Mouse (Mus musculus): ENCODE results near the gene Pikfyve.
A peak's percentile ranks its signal among the peaks of the same experiment; 100 is the strongest.

The Pikfyve gene

DNA sequence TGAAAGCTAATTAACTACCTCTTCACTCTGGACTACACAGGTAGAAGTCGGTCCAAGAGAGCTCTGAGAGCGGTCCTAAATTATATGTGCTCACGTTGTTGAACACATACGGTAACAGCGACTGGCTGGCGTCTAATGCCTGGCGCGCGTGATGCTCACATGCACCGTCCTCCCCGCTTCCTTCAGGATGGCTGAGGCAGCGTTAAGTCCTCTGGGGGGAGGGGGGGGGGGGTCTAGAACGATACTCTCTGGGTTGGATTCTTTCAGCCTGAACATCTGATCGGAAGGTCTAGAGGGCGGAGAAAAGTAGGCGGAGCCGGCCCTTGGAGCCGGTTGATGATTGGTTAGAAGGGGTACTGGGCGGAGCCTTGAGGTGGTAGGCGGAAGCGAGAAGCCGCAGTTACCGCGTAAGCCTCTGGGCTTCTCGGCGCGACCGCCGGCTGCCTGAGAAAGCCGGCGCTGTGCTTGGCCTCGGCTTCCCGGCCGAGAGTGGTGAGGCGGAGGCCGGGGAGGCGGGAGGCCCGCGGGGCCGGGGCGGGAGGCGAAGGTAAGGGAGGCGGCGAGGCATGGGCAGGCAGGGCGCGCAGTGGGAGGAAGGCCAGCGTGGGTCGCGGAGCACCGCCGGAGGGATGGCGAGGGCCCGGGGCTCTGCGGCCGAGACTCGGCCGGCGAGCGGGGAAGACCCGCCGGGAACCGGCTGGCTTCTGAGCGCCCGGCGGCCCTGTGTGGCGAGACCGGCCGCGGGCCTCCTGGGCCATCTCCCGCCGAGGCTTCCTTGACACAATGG, at the start of gene Pikfyve, which contains the start of gene Idh1:
Pikfyve (plus strand) TSS at position 397 of the 787 bp plus-strand sequence.
Idh1 (minus strand) TSS at position 214 of the 787 bp plus-strand sequence.
- peak; percentile 97 for DNase-seq (ENCODE audit: extremely low spot score, low read depth, low spot score)

DNA sequence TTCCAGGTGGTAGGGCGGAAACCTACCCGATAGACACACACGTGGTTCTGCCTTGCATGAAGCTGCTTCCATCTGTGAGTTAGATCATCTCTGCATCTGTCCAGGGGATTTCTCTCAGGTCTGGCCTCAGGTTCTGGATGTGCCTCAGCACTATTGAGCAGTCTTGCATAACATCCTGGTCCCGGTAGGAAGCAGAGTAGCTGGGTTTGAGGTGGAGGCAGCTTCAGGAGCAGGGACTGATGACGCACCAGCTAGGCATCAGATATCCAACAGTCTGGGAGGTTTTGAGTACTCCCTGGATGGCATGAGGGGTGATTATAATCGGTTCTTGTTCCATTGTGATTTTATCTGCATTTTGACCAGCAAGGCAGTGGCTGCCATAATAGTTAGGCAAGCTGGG, 48.9 kb upstream of the Pikfyve start:
- DNase-seq (ENCODE audit: extremely low spot score, low read depth, low spot score) = no peak

DNA sequence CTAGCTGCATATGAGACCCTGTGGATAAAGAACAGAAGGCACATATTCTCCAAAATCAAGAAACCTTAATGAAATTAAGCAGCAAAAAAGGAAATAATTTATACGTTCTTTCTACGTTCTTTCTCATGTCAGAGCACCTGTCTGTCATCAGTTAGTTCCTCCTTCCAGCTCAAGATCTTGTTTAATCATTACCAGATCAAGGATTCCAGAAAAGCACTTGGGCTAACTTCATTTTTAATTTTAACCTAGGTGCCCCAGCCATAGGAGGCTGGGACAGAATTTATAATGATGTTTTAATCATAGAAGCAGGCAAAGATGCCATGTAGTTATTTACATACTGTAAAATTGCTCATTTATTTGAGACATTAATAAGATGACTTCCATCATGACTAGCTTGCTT, 41.7 kb upstream of the Pikfyve start:
- no peak for DNase-seq (ENCODE audit: extremely low spot score, low read depth, low spot score)

DNA sequence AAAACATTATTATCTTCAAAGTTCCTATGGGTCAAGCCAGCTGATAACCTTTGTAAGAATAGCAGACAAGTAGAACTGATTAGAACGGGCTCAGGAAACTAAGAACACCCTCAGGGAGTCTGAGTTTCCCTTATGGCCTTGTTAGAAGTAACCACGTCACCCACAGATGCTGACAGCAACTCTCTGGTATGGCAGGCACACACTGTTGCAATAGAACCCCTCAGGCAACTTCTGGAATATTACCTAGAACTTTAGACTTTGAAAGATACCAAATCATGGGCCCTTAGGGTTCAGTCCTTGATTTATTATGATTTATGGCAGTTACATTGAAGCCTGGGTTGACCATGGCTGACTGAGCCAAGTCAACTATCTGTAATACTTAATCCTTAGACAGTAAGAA, 39.9 kb upstream of the Pikfyve start:
- DNase-seq (ENCODE audit: extremely low spot score, low read depth, low spot score) = no peak

DNA sequence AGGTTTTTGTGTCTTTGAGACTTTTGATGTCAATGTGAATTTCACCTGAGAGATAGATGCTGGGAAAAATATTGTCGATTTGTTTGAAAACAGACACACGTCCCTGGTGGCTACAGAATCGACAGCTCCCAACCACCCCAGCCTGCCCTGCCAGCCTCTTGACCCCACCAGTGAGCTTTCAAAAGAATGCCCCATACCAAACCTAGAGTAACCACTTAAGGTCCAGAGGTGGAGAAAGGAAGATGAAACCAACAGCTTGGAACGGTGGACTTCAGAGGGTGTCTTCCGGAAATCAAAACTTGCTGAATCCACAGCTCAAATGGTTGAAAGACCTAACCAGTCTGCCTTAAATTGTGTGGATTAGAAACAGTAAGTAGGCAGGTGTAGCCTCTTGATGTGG, 39.2 kb upstream of the Pikfyve start:
- DNase-seq (ENCODE audit: extremely low spot score, low read depth, low spot score) = no peak

DNA sequence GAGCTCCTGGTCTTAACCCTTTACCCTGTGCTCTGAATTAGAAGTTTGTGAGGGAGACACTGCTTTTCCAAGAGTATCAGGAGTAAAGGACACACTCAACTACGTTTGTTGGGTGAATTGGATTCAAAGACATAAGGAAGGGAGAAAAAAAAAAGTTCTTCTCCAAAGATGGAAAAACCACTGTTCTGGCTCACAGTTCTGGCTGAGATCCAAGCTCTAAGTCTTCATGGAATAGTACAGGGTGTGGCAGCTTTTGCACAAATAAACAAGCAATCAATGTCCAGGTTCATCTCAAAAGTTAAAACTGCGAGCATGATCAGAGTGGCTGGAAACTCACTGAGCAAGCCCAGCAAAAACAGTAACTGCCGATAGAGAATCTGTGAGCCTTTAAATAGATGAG, 38.5 kb upstream of the Pikfyve start:
- no peak for DNase-seq (ENCODE audit: extremely low spot score, low read depth, low spot score)

DNA sequence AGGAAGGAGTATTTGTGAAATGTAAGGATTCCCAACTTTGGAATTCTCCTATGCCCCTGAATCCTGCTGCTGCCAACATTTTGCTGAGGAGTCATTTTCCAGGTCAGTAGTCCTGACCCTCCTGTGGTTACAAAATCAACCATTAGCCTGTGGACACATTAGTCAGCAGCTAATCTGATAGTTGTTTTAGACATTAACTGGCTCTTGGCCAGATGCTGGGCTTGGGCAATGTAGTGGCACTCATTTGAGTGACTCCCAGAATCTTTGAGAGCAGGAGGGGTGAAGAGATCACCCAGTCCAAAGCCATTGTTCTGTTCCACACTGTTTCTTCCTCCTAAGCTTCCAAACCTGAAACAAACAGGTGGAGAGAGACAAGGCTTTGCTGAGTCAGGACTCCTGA, 31.7 kb upstream of the Pikfyve start:
- no peak for DNase-seq (ENCODE audit: extremely low spot score, low read depth, low spot score)

DNA sequence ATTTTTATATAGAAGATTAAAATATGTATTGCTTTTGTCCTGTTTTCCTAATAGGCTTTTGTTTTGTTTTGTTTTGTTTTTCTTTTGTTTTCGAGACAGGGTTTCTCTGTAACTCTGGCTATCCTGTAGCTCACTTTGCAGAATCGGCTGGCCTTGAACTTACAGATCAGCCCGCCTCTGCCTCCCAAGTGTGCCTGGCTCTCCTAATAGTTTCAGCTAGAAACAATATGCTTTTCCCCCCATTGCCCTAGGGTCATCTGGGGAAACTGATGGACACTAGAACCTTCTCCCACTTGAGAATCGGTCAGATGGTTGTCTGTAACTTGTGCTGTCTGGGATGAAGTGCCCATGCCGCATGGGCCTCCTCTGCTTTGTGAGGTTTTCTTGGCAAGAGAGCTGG, 30.4 kb upstream of the Pikfyve start:
- no peak for DNase-seq (ENCODE audit: extremely low spot score, low read depth, low spot score)

DNA sequence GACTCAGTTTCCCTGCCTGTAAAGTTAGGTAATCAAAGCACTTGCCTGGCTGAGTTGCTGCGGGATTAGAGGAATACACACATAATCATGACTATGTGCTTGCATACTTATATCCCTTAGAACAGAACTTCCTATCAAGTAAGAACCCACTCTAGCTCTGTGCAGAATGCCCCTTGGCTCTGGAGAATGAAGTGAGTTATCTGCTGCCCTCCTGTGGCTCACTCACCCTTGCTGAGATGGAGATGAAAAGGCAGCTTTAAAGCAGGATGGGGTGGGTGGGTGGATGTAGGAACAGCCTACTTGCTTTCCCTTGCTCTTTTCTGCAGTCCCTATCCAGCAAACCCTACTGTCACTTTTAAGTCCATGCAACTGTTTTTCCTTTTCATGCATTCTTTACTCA, 24.3 kb upstream of the Pikfyve start:
- DNase-seq (ENCODE audit: extremely low spot score, low read depth, low spot score) = no peak

DNA sequence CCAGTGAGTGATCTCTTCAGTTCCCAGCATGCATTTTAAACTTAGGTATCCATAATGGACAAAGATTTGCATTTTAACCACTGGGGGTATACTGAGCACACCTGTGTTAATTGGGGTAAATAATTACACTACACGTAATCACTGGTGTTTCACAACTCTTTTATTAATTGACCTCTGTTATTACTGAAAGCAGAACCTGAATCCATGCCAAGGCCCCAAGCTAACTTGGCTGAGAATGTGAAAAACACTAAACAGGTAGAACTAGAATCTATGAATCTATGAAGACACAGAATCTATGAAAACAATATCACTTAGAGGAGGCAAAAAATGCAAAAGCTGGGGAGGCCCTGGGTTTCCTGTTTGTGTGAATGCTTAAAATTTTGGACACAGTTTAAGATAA, 19.0 kb upstream of the Pikfyve start:
- no peak for DNase-seq (ENCODE audit: extremely low spot score, low read depth, low spot score)

DNA sequence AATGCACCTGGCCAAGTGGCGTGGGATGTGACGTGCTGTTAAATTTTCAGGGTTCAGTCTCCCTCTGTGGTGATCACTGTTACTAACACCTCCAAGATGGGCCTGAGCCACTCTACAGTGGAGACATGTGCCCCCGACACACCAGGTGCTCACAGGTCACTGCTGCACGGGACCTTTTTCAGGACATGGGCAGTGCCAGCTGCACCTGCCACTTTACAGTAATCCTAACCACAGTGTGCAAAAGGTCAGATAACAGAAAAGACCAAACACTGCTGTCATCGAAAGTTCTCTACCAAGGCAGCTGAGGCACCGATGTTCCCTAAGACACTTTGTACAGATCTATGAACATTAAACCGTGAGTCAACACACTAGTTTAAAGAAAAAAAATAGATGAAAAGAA, 16.9 kb upstream of the Pikfyve start:
- DNase-seq (ENCODE audit: extremely low spot score, low read depth, low spot score) = no peak

DNA sequence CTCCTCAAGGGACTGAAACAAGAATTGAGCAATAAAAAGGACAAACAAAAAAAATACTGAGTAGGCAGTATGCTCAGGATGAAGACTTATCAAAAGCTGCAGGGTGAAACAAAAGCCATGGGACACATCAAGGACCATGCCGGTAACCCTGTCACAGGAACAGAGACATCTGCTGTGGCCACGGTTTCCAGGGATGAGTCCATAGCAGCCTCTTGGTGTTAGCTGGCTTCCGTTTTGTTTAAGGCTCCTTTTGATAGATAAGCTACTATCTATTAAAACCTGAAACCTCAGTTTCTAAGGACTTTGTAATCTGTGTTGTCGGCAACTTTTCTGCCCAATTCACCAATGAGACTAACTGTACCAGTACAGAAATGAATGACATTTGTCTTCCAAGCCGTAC, 16.5 kb upstream of the Pikfyve start:
- no peak for DNase-seq (ENCODE audit: extremely low spot score, low read depth, low spot score)

DNA sequence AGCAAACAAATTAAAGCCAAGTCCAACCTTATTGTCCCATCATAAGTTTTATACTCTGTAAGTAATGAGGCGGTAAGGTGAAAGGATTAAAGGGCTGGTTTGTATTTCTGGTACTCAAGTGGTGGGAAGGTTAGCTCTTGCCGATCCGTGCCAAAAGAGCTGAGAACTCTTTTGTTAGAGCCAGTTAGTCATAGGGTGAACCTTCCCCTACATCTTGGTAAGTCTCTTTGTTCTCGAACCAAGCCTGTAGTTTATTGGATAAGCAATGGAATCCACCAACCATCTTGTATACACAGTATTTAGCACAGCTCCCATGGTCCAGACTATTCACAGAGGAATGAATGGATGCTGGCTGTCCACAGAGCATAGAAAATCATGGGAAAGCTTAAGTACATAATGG, 14.9 kb upstream of the Pikfyve start:
- DNase-seq (ENCODE audit: extremely low spot score, low read depth, low spot score) = no peak

DNA sequence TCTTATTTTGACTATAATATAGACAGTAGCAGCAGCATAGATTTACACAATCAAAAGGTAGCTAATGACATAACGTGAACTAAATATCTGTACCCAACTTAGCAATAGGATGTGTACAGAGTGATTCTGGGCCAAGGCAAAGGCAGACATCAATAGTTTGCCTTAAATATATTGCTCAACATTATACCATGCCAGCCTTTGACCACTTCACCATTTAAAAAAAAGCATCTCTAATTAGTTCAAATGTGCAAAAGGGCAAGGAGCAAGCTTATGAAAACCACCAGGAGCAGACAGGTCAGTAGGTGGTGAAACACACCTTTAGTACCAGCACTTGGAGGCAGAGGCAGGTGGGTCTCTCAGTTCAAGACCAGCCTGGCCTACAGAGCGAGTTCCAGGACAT, 12.8 kb upstream of the Pikfyve start:
- no peak for DNase-seq (ENCODE audit: extremely low spot score, low read depth, low spot score)

DNA sequence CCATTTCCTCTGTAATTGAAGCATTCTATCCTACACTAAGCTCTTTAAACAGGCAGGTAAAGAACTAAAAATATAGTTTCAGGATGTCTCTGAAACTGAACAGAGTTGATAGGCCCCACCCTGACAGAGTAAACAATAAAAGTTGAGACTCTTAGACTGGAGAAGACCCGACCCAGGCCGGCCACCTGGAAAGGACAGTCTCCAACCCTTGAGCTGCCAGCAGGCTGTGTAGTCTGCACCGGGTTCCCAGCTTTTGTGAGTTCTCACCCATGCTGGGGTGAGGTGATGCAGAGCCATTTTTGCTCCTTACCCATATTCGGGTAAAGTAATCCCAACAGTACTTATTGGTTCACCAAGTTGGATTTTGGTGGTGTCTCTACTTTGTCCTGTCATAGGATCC, 10.3 kb upstream of the Pikfyve start:
- DNase-seq (ENCODE audit: extremely low spot score, low read depth, low spot score) = no peak

DNA sequence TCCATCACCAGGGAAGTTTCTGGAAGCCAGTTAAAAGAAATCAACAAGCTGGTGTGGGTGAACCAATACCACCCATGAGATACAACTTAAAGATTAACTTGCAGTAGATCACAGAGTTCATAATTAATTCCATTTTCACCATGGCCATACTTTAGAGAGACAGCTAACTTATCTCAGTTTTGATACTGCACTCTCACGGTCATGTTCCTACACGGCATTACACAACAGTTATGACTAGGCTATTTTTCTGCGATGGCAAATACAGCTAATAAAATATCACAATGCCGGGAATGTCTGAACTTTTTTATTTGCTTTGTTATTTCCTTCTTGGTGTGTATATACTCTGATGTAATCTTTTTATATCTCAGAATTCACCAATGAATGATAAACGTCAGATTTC, 9.6 kb upstream of the Pikfyve start:
- no peak for DNase-seq (ENCODE audit: extremely low spot score, low read depth, low spot score)

DNA sequence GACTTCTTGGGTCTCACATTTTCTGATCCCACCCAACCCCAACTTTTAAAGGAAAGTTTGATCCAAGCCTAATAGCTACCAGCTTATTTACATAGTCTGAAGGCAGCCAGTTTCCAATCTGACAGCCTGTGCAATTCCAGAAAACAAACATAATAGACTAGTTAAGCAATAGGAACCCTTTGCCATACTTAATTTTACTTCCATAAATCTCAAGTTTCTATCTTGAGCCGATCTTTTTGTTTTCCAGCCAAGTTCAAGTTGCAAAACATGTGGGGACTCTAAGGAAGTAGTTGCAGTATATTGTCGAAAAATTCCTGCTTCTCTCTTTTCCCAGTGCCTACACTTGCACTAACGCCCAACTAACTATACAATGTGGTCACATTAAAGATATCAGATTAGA, 9.0 kb upstream of the Pikfyve start:
- DNase-seq (ENCODE audit: extremely low spot score, low read depth, low spot score) = no peak

DNA sequence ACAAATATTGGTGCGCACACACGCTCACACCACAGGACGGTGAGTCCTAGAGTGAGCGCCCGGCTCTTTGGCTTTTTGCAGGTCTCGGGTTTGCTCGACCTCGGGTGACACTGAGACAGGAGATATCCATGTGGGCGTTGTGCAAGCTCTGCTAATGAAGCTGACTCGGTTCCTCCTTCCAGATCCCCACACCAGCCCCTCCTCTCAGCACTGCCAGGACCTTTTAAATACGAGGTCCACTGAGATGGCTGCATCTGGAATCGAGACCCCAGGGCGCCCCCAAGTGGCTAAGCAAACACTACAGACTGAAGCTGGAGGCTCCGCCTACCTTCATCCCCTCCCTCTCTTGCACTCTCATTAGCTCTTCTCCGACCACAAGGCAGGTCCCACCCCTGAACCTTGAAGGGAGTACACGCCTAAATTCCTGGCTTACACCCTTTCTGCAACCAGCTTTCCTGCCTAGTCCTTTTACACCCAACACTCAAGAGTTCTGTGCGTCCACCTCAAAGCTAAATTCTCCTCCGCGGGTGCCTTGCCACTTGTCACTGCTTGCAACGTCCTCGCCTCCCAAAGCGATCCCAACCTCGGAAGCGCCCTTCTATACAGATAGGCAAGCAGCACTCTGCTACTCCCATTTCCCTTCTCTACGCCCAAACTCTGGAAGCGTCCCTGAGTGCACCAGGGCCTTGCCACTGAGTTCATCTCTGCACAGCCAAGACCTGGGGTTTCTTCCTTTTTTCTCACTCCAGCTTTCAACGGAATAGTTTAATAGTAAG, 8.2 kb upstream of the Pikfyve start:
- peak; percentile 72 for DNase-seq (ENCODE audit: extremely low spot score, low read depth, low spot score)

DNA sequence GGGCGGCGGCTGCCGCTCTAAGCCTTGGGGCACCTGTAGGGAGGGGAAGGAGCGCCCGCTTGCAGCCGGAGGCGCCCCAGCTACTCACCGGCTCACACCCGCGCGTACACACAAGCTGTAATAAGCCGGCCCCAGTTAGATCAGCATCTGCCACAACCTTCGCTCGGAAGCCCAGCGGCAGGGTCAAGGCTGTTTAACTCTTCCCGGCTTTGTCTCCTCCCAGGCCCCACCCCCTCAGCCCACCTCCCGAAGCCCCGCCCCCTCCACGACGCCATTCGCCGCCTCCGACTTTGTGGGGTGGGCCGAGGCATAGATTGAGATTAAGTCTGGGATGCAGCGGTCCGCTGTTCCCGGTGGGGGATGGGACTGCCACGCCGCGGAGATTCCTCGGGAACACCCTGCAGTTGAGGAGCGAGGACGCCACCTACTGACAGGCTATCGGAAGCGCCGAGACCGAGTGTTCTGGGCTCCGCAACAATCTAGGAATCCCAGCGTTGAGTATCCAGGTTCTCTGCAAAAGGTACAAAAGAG, 7.5 kb upstream of the Pikfyve start:
- DNase-seq (ENCODE audit: extremely low spot score, low read depth, low spot score) = peak; percentile 83

DNA sequence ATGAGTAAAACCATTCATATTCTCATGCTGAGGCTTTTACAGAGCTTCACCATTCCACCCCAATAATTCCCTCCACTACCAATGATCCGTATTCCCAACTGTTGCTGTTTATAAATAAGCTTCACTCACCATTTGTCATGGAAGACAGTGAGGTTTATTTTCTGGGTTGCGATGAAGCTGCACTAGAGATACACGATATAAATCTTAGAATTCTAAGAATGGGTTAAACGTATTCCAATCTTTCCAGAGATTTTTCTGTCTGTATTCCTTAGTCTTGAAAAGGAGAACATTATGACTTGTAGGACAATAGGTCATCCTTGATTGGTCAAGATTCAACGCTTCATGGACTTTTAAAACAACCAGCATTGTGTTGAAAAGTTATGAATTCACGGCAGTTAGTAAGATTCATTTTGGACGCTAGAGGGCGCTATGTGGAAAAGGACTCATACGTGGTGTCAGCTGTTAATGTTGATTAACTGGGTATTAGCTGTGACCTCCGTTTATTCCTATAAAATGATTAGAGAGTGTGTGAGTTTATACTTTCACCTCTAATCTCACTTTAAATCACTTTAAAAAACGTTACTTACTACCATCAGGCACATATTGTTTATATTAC, 6.7 kb upstream of the Pikfyve start:
- DNase-seq (ENCODE audit: extremely low spot score, low read depth, low spot score) = peak; percentile 76

DNA sequence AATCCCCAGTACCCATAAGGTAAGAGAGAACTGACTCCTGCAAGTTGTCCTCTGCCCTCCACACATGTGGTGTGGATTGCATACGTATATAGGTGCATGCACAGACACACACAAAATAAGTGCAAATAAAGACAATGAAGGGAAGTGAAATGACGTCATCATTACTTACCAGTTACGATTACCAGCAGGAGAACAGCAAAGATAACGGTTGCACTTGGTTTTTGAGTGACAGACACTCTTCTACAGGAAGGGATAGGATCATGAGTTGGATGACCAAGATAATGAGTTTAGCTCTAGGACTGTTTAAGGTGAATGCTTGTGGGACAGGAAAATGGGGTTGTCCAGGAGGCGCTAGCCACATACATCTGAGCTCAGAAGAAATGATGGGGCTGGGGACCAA, 5.0 kb upstream of the Pikfyve start:
- DNase-seq (ENCODE audit: extremely low spot score, low read depth, low spot score) = no peak

DNA sequence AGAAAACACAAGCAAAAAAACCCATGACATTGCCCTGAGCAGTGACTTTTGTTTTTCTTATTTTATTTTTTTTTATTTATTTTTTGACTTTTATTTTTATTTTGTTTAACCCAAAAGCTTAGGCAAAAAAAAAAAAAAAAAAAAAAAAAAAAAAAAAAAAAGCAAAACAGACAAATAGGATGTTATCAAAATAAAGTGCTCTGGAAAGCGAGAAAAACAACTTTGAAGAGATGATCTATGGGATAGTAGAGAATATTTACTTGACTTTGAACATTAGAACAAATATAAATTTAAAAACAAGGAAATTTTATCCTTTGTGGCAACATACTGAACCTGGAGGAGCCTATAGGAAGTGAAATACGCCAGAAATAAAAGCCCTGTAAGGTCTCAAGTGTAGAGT, 2.5 kb upstream of the Pikfyve start:
- DNase-seq (ENCODE audit: extremely low spot score, low read depth, low spot score) = no peak

Measured in hindlimb bud, embryonic 11.5 days (tissue).